Mouse (Mus musculus) central nervous system, embryonic 14 days (tissue): ENCODE results near the gene Gm21983. TPM values are rescaled to one million over a fixed set of nuclear protein-coding genes. Genes with fewer than 3 reads are reported as not detected.

Experiments used
- polyA plus RNA-seq: library from polyadenylated mRNA; depleted of rRNA; stranded (reverse); fragments of >200 nt; gene quantifications from 2 replicates; pipeline ENCODE4 v1.2.3, GENCODE M21; 2012; rRNA removed

Gene Gm21983
- polyA plus RNA-seq = 0.36 and 0.84 TPM in 2 replicates

GRCm38 (mm10) chr7:27180837-27181695 is at the start of gene Gm21983, which contains the start of gene Mia:
Gene Gm21983 (minus strand): TSS chr7:27181086.
Gene Mia (minus strand): TSS chr7:27181157.

GRCm38 (mm10) chr7:27228281-27228821 is 47.5 kb upstream of the Gm21983 start, which contains the start of gene Itpkc:
Gene Itpkc (minus strand): TSS chr7:27228661.

DNA sequence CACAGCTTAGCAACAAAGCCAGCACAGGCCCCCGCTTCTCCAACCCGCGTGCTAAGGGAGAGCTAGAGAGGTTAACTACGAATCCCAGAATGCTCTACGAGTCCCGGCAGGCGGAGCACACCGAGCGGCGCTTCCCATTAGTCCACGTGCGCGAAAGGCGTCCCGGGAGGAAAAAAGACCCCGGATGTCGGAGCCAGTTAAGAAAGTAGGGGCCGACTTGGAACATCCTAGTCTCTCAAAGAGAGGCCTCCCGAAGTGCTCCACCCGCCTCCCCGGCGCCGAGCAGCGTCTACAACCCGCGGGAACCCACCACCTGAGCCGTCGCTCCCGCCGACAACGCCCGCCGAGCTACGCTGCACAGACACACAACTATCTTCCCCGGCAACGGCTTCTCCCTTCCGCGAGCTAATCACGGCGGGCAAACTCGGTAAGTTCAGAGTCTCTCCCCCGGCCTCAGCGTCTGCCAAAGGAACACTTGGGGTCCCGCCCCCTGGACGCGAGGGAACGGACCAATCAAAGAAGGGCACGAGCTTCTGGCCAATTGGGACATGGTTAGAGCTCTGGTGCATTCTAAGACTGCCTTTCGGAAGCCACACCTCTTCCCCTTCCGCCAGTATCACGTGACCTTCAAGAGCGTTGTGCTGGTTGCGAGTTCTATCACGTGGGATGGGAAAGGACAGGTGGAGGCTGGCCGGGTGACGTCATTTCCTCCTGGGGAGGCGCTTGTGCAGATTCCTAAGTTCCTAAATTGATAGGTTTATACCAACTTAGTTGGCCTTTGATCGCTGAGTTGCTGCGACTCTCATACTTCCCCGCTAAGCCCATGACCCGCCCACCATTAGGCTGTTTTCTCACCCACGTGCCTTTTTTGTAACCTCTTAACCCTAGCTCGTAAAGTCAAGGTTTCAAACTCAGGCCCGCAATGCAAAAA is 15.1 kb upstream of the Gm21983 start, which contains the start of the genes BC024978 and Snrpa:
Gene BC024978 (plus strand): TSS at position 101 of the 931 bp plus-strand sequence.
Gene Snrpa (minus strand): TSS at position 591 of the 931 bp plus-strand sequence.

GRCm38 (mm10) chr7:27178324-27179216 is 2.3 kb downstream of the Gm21983 start, which contains the start of gene Rab4b:
Gene Rab4b (minus strand): TSS chr7:27178896.

GRCm38 (mm10) chr7:27166614-27167474 is 14.0 kb downstream of the Gm21983 start, which contains the start of gene Egln2:
Gene Egln2 (minus strand): TSS chr7:27166802.

DNA sequence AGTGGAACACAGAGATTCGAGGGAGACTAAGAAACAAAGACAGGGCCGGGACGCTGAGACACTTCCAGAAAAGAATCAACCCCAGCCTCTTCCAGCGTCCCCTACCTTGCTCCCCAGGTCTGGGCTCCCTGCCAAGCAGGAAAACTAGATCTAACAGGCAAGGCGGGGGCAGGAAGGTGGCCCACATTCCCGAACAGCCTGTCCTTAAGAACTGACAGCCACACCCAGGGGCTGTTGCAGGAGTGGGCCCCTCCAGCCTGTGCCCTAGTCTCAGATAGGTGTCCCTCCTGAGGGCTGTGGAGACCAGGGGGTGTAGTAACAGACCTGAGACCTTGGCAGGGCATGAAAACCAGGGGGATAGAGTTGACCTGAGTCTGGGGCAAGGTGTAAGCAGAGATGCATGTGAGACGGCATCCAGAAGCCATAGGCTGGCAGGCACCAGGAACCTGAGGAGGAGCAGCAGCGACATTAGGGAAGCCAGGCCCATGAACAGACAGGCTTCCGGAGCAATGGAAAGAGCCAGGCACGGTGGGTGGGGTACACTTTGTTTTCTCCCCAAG is 27.6 kb downstream of the Gm21983 start, which contains the start of gene Cyp2t4:
Gene Cyp2t4 (plus strand): TSS at position 510 of the 560 bp plus-strand sequence.

DNA sequence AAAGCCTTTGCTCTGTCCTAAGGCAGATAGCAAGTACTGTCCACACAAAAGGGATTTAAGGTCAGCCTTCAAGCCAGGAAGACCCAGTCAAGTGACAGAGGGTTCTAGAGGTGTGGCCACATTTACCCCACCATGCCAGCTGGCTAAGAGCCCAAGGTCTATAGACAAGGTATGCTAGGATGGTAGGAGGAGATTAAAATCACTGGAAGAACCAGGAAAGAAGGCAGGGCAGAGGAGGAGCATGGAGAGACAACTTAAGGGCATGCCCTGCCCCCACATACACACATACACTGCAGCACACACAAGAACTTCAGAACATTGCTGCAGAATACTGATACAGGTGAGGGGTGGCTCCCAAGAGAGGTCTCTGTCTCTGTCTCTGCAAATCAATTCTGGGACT is 61.2 kb downstream of the Gm21983 start, which contains the start of gene Cyp2f2:
Gene Cyp2f2 (plus strand): TSS at position 234 of the 400 bp plus-strand sequence.

Other genes with a start within 250 kb of the Gm21983 start
- gene Cyp2a22, start 241.7 kb downstream of the Gm21983 start, polyA plus RNA-seq = not detected in 2 replicates
- not detected in 2 replicates for gene Cyp2a12, start 152.0 kb downstream of the Gm21983 start, polyA plus RNA-seq
- 3.6 TPM in 1 of 2 replicates, not detected in the other for gene Cyp2f2, start 61.2 kb downstream of the Gm21983 start, polyA plus RNA-seq
- not detected in 2 replicates for gene Cyp2t4, start 27.4 kb downstream of the Gm21983 start, polyA plus RNA-seq
- gene Egln2, start 14.3 kb downstream of the Gm21983 start, polyA plus RNA-seq = 113 and 115 TPM in 2 replicates
- gene Rab4b, start 2.2 kb downstream of the Gm21983 start, polyA plus RNA-seq = 76.1 and 88.2 TPM in 2 replicates
- gene Mia, start 71 bp upstream of the Gm21983 start, polyA plus RNA-seq = 20.8 and 75.8 TPM in 2 replicates
- 9.2 and 9.6 TPM in 2 replicates for gene BC024978, start 14.7 kb upstream of the Gm21983 start, polyA plus RNA-seq
- 391 and 412 TPM in 2 replicates for gene Snrpa, start 15.2 kb upstream of the Gm21983 start, polyA plus RNA-seq
- 12.6 and 13.0 TPM in 2 replicates for gene Itpkc, start 47.6 kb upstream of the Gm21983 start, polyA plus RNA-seq
- gene Coq8b, start 51.9 kb upstream of the Gm21983 start, polyA plus RNA-seq = 42.3 and 43.1 TPM in 2 replicates
- 95.3 and 97.1 TPM in 2 replicates for gene Numbl, start 77.3 kb upstream of the Gm21983 start, polyA plus RNA-seq
- 23.4 and 35.0 TPM in 2 replicates for gene Ltbp4, start 156.6 kb upstream of the Gm21983 start, polyA plus RNA-seq
- 139 and 156 TPM in 2 replicates for gene Shkbp1, start 174.9 kb upstream of the Gm21983 start, polyA plus RNA-seq
- not detected in 2 replicates for gene Gm20479, start 176.3 kb upstream of the Gm21983 start, polyA plus RNA-seq